Mouse (Mus musculus): ENCODE results near the gene Hcst. TPM values are rescaled to one million over a fixed set of nuclear protein-coding genes. Genes with fewer than 3 reads are reported as not detected.

Gene Hcst
- polyA plus RNA-seq, 1 experiment from 2014 or later, result 17.4 TPM

DNA sequence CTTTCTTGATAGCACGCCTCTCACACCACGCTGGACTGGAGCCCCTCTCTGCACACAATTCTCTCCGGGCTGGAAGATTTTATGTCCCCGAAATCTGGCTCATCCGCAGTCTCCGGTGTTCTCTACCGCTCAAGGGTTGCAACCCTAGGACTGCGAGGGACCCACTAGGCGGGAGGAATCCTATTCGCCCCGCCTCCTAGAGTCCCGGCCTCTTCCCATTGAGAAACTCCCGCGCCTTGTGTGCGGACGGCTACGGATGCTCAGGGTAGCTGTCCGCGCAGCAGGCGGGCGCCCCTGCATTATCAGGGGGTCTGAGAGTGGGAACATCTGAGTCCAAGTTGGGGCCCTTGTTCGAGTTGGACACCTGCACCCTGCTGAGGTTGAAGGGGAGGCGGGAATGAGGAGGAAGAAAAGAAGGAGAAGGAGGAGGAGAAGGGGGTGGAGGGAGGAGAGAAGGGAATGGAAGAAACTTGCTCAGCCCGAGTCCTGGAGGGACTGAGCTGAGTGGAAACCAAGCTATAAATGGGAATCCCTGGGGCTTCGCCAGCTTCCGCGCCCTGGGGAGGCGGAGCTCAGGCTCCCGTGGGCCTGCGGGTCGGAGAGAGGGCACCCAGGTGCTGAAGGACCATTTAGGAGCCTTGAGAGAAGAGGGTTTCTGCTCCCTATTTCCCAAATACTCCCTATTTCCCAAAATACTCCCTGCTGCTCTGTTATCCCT is 37.4 kb upstream of the Hcst start:
- no peak for DNase-seq
- peaks cover 80% of the 10 kb centered on the region for H3K27me3 ChIP-seq (ENCODE audit: insufficient read depth, low read length)
- 5% methylated on average over 31 of the region's 31 CpGs for WGBS (ENCODE audit: insufficient replicate concordance)
- H3K4me1 ChIP-seq (ENCODE audit: insufficient read depth), result peaks cover 12% of the 10 kb centered on the region
- no peak overlapping the region for H3K9ac ChIP-seq (replicated peaks)
- no peaks in the 10 kb centered on the region for H3K36me3 ChIP-seq (replicated peaks; ENCODE audit: insufficient read depth, low read length)
- no peak for TF ChIP-seq CTCF (IDR thresholded peaks at IDR 0.05; ENCODE audit: low read depth)
- TF ChIP-seq EP300 (IDR thresholded peaks at IDR 0.05; ENCODE audit: low read depth), result no peak
- H3K4me3 ChIP-seq (ENCODE audit: low read depth, low read length), result no peak overlapping the region
- H3K27ac ChIP-seq (ENCODE audit: low read depth), result no peak overlapping the region
- ATAC-seq, result no peak
- H3K4me2 ChIP-seq (ENCODE audit: low read depth, low read length), result no peak overlapping the region
- no peaks in the 10 kb centered on the region for H3K9me3 ChIP-seq (ENCODE audit: low read length)

DNA sequence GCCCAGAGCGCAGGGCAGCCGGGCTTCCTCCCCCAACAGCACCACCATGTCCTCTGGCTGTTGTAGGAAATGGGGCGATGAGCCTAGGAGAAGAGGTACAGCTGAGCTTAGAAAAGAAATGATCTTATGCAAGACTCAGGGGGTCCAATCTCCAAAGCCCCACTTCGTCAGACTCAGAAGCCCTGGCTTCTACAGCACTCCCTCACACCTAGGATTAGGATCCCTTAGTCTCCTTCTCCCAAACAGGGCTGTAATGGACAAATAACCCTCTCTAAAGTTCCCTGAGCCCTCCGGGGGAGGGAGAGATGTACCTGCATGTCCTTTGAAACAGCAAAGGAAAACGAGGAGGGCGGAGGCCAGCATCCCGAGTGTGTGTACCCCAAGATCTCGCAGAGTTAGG is 36.8 kb upstream of the Hcst start:
- no peaks in the 10 kb centered on the region for H3K9me3 ChIP-seq (ENCODE audit: low read length)
- 4% methylated on average over 9 of the region's 9 CpGs for WGBS (ENCODE audit: insufficient replicate concordance)
- no peak overlapping the region for H3K27ac ChIP-seq (ENCODE audit: low read depth)
- H3K4me2 ChIP-seq (ENCODE audit: low read depth, low read length), result no peak overlapping the region
- H3K4me1 ChIP-seq (ENCODE audit: insufficient read depth), result peaks cover 12% of the 10 kb centered on the region
- no peak overlapping the region for H3K9ac ChIP-seq (replicated peaks)
- no peak overlapping the region for H3K4me3 ChIP-seq (ENCODE audit: low read depth, low read length)
- no peaks in the 10 kb centered on the region for H3K36me3 ChIP-seq (replicated peaks; ENCODE audit: insufficient read depth, low read length)
- DNase-seq, result no peak
- no peak for ATAC-seq
- TF ChIP-seq EP300 (IDR thresholded peaks at IDR 0.05; ENCODE audit: low read depth), result no peak
- TF ChIP-seq CTCF (IDR thresholded peaks at IDR 0.05; ENCODE audit: low read depth), result no peak
- H3K27me3 ChIP-seq (ENCODE audit: insufficient read depth, low read length), result peaks cover 80% of the 10 kb centered on the region

DNA sequence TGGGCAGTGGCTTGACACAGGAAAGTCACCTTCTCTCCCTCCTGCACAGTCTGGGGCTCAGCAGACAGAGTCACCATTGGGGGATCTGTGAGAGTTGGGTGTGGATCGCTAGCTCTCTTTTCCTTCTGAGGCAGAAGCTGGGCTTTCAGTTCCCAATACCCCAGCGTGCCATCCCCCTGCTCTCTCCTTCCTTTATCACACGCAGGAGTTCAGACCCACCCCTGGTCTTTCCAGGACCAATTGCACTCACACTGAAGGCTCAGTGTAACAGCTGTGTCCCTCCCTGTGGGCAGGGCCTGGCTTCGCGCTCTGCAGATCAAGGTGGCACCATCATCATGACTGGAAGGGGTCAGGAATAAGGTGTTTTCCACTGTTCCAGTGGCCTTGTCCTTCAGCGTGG is 34.6 kb upstream of the Hcst start:
- ATAC-seq (no peak), DNase-seq (no peak)
- peak overlapping the region; percentile 36; the same call in 1 of the 2 replicates for H3K4me2 ChIP-seq (ENCODE audit: low read depth, low read length)
- peaks cover 63% of the 10 kb centered on the region for H3K27me3 ChIP-seq (ENCODE audit: insufficient read depth, low read length)
- WGBS (ENCODE audit: insufficient replicate concordance), result 14% methylated on average over 6 of the region's 6 CpGs
- H3K27ac ChIP-seq (ENCODE audit: low read depth), result no peak overlapping the region
- TF ChIP-seq CTCF (IDR thresholded peaks at IDR 0.05; ENCODE audit: low read depth) (no peak), EP300 (IDR thresholded peaks at IDR 0.05; ENCODE audit: low read depth) (no peak)
- no peaks in the 10 kb centered on the region for H3K9me3 ChIP-seq (ENCODE audit: low read length)
- H3K4me1 ChIP-seq (ENCODE audit: insufficient read depth), result peaks cover 12% of the 10 kb centered on the region
- no peak overlapping the region for H3K4me3 ChIP-seq (ENCODE audit: low read depth, low read length)
- no peaks in the 10 kb centered on the region for H3K36me3 ChIP-seq (replicated peaks; ENCODE audit: insufficient read depth, low read length)
- H3K9ac ChIP-seq (replicated peaks), result no peak overlapping the region

DNA sequence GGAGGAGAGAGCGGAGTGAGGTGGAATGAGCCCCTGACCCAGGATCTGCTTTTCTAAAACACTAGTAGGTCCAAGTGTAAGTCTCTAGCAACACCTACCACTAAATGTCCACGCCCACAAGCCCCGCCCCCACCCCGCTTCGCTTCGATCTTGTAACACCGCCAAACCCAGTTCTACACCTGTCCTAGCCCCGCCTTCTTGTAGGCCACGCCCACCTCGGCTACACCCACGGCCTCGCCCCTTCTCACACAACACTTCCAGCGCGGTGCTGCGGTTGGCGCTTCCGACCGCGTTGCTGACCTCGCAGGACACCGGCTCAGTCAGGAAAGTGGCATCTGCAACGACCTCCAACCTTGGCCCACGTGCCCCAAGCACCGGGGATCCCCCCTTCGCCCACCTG is 34.1 kb upstream of the Hcst start:
- 2% methylated on average over 25 of the region's 25 CpGs for WGBS (ENCODE audit: insufficient replicate concordance)
- DNase-seq (peak; percentile 86), ATAC-seq (peak; percentile 85)
- peak overlapping the region; percentile 15; the same call in 1 of the 2 replicates for H3K4me3 ChIP-seq (ENCODE audit: low read depth, low read length)
- H3K4me2 ChIP-seq (ENCODE audit: low read depth, low read length), result peak overlapping the region; percentile 36; the same call in 1 of the 2 replicates
- TF ChIP-seq EP300 (IDR thresholded peaks at IDR 0.05; ENCODE audit: low read depth) (no peak), CTCF (IDR thresholded peaks at IDR 0.05; ENCODE audit: low read depth) (no peak)
- H3K4me1 ChIP-seq (ENCODE audit: insufficient read depth), result peaks cover 12% of the 10 kb centered on the region
- no peak overlapping the region for H3K9ac ChIP-seq (replicated peaks)
- no peaks in the 10 kb centered on the region for H3K36me3 ChIP-seq (replicated peaks; ENCODE audit: insufficient read depth, low read length)
- peaks cover 59% of the 10 kb centered on the region for H3K27me3 ChIP-seq (ENCODE audit: insufficient read depth, low read length)
- no peaks in the 10 kb centered on the region for H3K9me3 ChIP-seq (ENCODE audit: low read length)
- H3K27ac ChIP-seq (ENCODE audit: low read depth), result no peak overlapping the region

- Histone ChIP-seq H3K9ac (replicated peaks) (no peak overlapping the region), H3K9me3 (ENCODE audit: low read length) (no peaks in the 10 kb centered on the region), H3K4me2 (ENCODE audit: low read depth, low read length) (peak overlapping the region; percentile 36; the same call in 1 of the 2 replicates), H3K36me3 (replicated peaks; ENCODE audit: insufficient read depth, low read length) (no peaks in the 10 kb centered on the region), H3K4me3 (ENCODE audit: low read depth, low read length) (peak overlapping the region; percentile 15; the same call in 1 of the 2 replicates), H3K27ac (ENCODE audit: low read depth) (no peak overlapping the region), H3K4me1 (ENCODE audit: insufficient read depth) (peaks cover 12% of the 10 kb centered on the region), H3K27me3 (ENCODE audit: insufficient read depth, low read length) (peaks cover 55% of the 10 kb centered on the region)
- TF ChIP-seq EP300 (IDR thresholded peaks at IDR 0.05; ENCODE audit: low read depth) (no peak), CTCF (IDR thresholded peaks at IDR 0.05; ENCODE audit: low read depth) (no peak)
- ATAC-seq (peak; percentile 21; the same call in 1 of the 2 replicates), DNase-seq (no peak)
- WGBS (ENCODE audit: insufficient replicate concordance), result 20% methylated on average over 25 of the region's 25 CpGs
These were observed 33.7 kb upstream of the Hcst start for GRCm38 (mm10) chr7:30453327-30453726.

- Histone ChIP-seq H3K4me2 (ENCODE audit: low read depth, low read length) (no peak overlapping the region), H3K9me3 (ENCODE audit: low read length) (no peaks in the 10 kb centered on the region), H3K9ac (replicated peaks) (no peak overlapping the region), H3K36me3 (replicated peaks; ENCODE audit: insufficient read depth, low read length) (no peaks in the 10 kb centered on the region), H3K27ac (ENCODE audit: low read depth) (no peak overlapping the region), H3K4me3 (ENCODE audit: low read depth, low read length) (no peak overlapping the region), H3K27me3 (ENCODE audit: insufficient read depth, low read length) (peaks cover 32% of the 10 kb centered on the region), H3K4me1 (ENCODE audit: insufficient read depth) (peaks cover 13% of the 10 kb centered on the region)
- TF ChIP-seq CTCF (IDR thresholded peaks at IDR 0.05; ENCODE audit: low read depth) (no peak), EP300 (IDR thresholded peaks at IDR 0.05; ENCODE audit: low read depth) (no peak)
- 72% methylated on average over 7 of the region's 7 CpGs for WGBS (ENCODE audit: insufficient replicate concordance)
- ATAC-seq, result no peak
- DNase-seq, result no peak
These were observed 30.6 kb upstream of the Hcst start for GRCm38 (mm10) chr7:30450241-30450640.

Measured in liver, postnatal 0 days (tissue).